25 mouse cellular contexts compared by ENCODE assay signal in genomic region chr10:52353184-52353583, GRCm38 (mm10). TPM values are rescaled to one million over a fixed set of nuclear protein-coding genes. Genes with fewer than 3 reads are reported as not detected.
A peak's percentile ranks its signal among the peaks of the same experiment; 100 is the strongest.
DNase-seq lines count a peak whose midpoint lies in the region; ATAC-seq and TF ChIP-seq lines count a peak whose summit lies in the region.
"Had no signal": no experiment of that assay in that cellular context is flagged by ENCODE, and none has a peak within 500 bp of the region (broad histone marks: within the 10 kb centered on the region; RNA-seq: fewer than 3 reads in every experiment).

No protein-coding gene starts in this region.

- H3K9me3 ChIP-seq in hindbrain, embryonic 11.5 days (ENCODE audit: control insufficient read depth, low read length), result no peaks in the 10 kb centered on the region
- no peaks in the 10 kb centered on the region for H3K9me3 ChIP-seq in hindbrain, embryonic 16.5 days (ENCODE audit: control insufficient read depth, low read length)
- no peaks in the 10 kb centered on the region for H3K9me3 ChIP-seq in liver, embryonic 14.5 days (ENCODE audit: control insufficient read depth, low read length)
- H3K9me3 ChIP-seq in liver, postnatal 0 days (ENCODE audit: low read length), result no peaks in the 10 kb centered on the region
- H3K9me3 ChIP-seq in E14TG2a.4 (ENCODE audit: low read length), result no peaks in the 10 kb centered on the region
- H3K9me3 ChIP-seq: embryonic facial prominence, embryonic 15.5 days; G1E; hindbrain, embryonic 12.5 days; limb, embryonic 12.5 days; midbrain, embryonic 10.5 days had no signal

- ATAC-seq in hindbrain, embryonic 11.5 days (ENCODE audit: low FRiP score), result no peak
- ATAC-seq in hindbrain, embryonic 16.5 days, result no peak
- ATAC-seq in liver, embryonic 14.5 days (ENCODE audit: insufficient read depth), result no peak
- no peak for ATAC-seq in liver, postnatal 0 days
- ATAC-seq in megakaryocyte-erythroid progenitor cell, adult 5-6 weeks (replicated peaks; ENCODE audit: low FRiP score, low TSS enrichment, poor library complexity, severe bottlenecking), result no peak
- ATAC-seq: activated CD4-positive, CD25-positive, alpha-beta regulatory T cell, adult 4 months had no signal

- WGBS in hindbrain, embryonic 11.5 days, result 86% methylated on average over 9 of the region's 9 CpGs
- 69% methylated on average over 9 of the region's 9 CpGs for WGBS in hindbrain, embryonic 16.5 days
- 79% methylated on average over 9 of the region's 9 CpGs for WGBS in liver, embryonic 14.5 days (ENCODE audit: insufficient replicate concordance)
- 78% methylated on average over 9 of the region's 9 CpGs for WGBS in liver, postnatal 0 days (ENCODE audit: insufficient replicate concordance)

- no peak for TF ChIP-seq EP300 in liver, embryonic 14.5 days (IDR thresholded peaks at IDR 0.05; ENCODE audit: low read depth)
- no peak for TF ChIP-seq EP300 in liver, postnatal 0 days (IDR thresholded peaks at IDR 0.05; ENCODE audit: low read depth)

- TF ChIP-seq CTCF in liver, embryonic 14.5 days (IDR thresholded peaks at IDR 0.05; ENCODE audit: low read depth), result 0 out of 2 replicates have a peak, but pooled peaks have one; percentile 20
- TF ChIP-seq CTCF in liver, postnatal 0 days (IDR thresholded peaks at IDR 0.05; ENCODE audit: low read depth), result no peak; the same call in 1 of the 2 replicates
- peak; percentile 44 for TF ChIP-seq CTCF in E14TG2a.4 (conservative IDR thresholded peaks at IDR 0.05; ENCODE audit: low read length)

- no peaks in the 10 kb centered on the region for H3K27me3 ChIP-seq in hindbrain, embryonic 11.5 days (ENCODE audit: control insufficient read depth, insufficient read depth, low read length)
- H3K27me3 ChIP-seq in hindbrain, embryonic 16.5 days (replicated peaks; ENCODE audit: control insufficient read depth, insufficient read depth, low read length), result no peaks in the 10 kb centered on the region
- H3K27me3 ChIP-seq in liver, embryonic 14.5 days (ENCODE audit: control insufficient read depth, insufficient read depth, low read length), result no peaks in the 10 kb centered on the region
- H3K27me3 ChIP-seq in liver, postnatal 0 days (ENCODE audit: insufficient read depth, low read length), result no peaks in the 10 kb centered on the region
- H3K27me3 ChIP-seq in E14TG2a.4 (ENCODE audit: insufficient read depth, low read length), result no peaks in the 10 kb centered on the region
- H3K27me3 ChIP-seq: embryonic facial prominence, embryonic 15.5 days; hindbrain, embryonic 12.5 days; limb, embryonic 12.5 days had no signal

- no peaks in the 10 kb centered on the region for H3K4me1 ChIP-seq in hindbrain, embryonic 11.5 days (replicated peaks; ENCODE audit: control insufficient read depth, insufficient read depth, low read length)
- H3K4me1 ChIP-seq in hindbrain, embryonic 16.5 days (ENCODE audit: control insufficient read depth, insufficient read depth, low read depth, low read length), result no peaks in the 10 kb centered on the region
- no peaks in the 10 kb centered on the region for H3K4me1 ChIP-seq in liver, embryonic 14.5 days (replicated peaks; ENCODE audit: control insufficient read depth in 2 of 2, insufficient read depth in 2 of 2, low read length in 1 of 2)
- H3K4me1 ChIP-seq in liver, postnatal 0 days (ENCODE audit: insufficient read depth), result no peaks in the 10 kb centered on the region
- H3K4me1 ChIP-seq in E14TG2a.4 (replicated peaks; ENCODE audit: low read depth, low read length), result no peaks in the 10 kb centered on the region
- H3K4me1 ChIP-seq: embryonic facial prominence, embryonic 15.5 days; hindbrain, embryonic 12.5 days; limb, embryonic 12.5 days; midbrain, embryonic 10.5 days had no signal

- no peak overlapping the region for H3K27ac ChIP-seq in hindbrain, embryonic 11.5 days (ENCODE audit: low read depth, low read length)
- no peak overlapping the region for H3K27ac ChIP-seq in hindbrain, embryonic 16.5 days (ENCODE audit: low read depth, low read length)
- H3K27ac ChIP-seq in liver, embryonic 14.5 days, result no peak overlapping the region
- H3K27ac ChIP-seq in liver, postnatal 0 days (ENCODE audit: low read depth), result no peak overlapping the region
- H3K27ac ChIP-seq: embryonic facial prominence, embryonic 15.5 days; hindbrain, embryonic 12.5 days; left cerebral cortex, adult 2 months; limb, embryonic 12.5 days; midbrain, embryonic 10.5 days had no signal

- no peak overlapping the region for H3K9ac ChIP-seq in hindbrain, embryonic 11.5 days (ENCODE audit: low read depth, low read length)
- no peak overlapping the region for H3K9ac ChIP-seq in hindbrain, embryonic 16.5 days (ENCODE audit: low read depth, low read length)
- H3K9ac ChIP-seq in liver, embryonic 14.5 days (replicated peaks), result no peak overlapping the region
- H3K9ac ChIP-seq in liver, postnatal 0 days (replicated peaks), result no peak overlapping the region
- H3K9ac ChIP-seq: embryonic facial prominence, embryonic 15.5 days; hindbrain, embryonic 12.5 days; limb, embryonic 12.5 days had no signal

- H3K36me3 ChIP-seq in hindbrain, embryonic 11.5 days (ENCODE audit: control insufficient read depth, insufficient read depth, low read length), result peaks cover 4% of the 10 kb centered on the region; the same call in 1 of the 2 replicates
- H3K36me3 ChIP-seq in hindbrain, embryonic 16.5 days (ENCODE audit: control insufficient read depth, insufficient read depth, low read length), result peaks cover 16% of the 10 kb centered on the region
- peaks cover 9% of the 10 kb centered on the region for H3K36me3 ChIP-seq in liver, embryonic 14.5 days (replicated peaks; ENCODE audit: control insufficient read depth, insufficient read depth, low read depth)
- H3K36me3 ChIP-seq in liver, postnatal 0 days (replicated peaks; ENCODE audit: insufficient read depth, low read length), result peaks cover 29% of the 10 kb centered on the region
- peaks cover 32% of the 10 kb centered on the region for H3K36me3 ChIP-seq in E14TG2a.4 (ENCODE audit: insufficient read depth, low read length)

- no peak overlapping the region for H3K4me3 ChIP-seq in hindbrain, embryonic 11.5 days (ENCODE audit: low read depth, low read length)
- no peak overlapping the region for H3K4me3 ChIP-seq in hindbrain, embryonic 16.5 days (ENCODE audit: low read length)
- no peak overlapping the region for H3K4me3 ChIP-seq in liver, embryonic 14.5 days (ENCODE audit: insufficient read depth in 1 of 2, low read depth in 2 of 2, low read length in 2 of 2)
- no peak overlapping the region for H3K4me3 ChIP-seq in liver, postnatal 0 days (ENCODE audit: low read depth, low read length)
- H3K4me3 ChIP-seq in E14TG2a.4 (replicated peaks; ENCODE audit: low read length), result no peak overlapping the region
- H3K4me3 ChIP-seq: embryonic facial prominence, embryonic 15.5 days; hindbrain, embryonic 12.5 days; left cerebral cortex, adult 2 months; limb, embryonic 12.5 days; midbrain, embryonic 10.5 days had no signal

- DNase-seq in hindbrain, embryonic 11.5 days (ENCODE audit: low spot score), result peak; percentile 16
- no peak for DNase-seq in liver, embryonic 14.5 days (ENCODE audit: low read depth in 3 of 3, low spot score in 3 of 3)
- DNase-seq in liver, postnatal 0 days, result no peak
- peak; percentile 33 for DNase-seq in WW6 (ENCODE audit: low read depth, low spot score)
- no peak for DNase-seq in cerebellum, adult 9-10 months
- DNase-seq: adrenal gland, postnatal 25 days; cerebellum, postnatal 25 days; gastrocnemius, postnatal 36 days; kidney, adult 11 months; lung, adult 2 months; right cerebral cortex, postnatal 25 days had no signal

- H3K4me2 ChIP-seq in hindbrain, embryonic 11.5 days (replicated peaks; ENCODE audit: low read depth, low read length), result no peak overlapping the region
- H3K4me2 ChIP-seq in hindbrain, embryonic 16.5 days (ENCODE audit: low read length), result no peak overlapping the region
- H3K4me2 ChIP-seq in liver, embryonic 14.5 days (ENCODE audit: low read depth), result no peak overlapping the region
- no peak overlapping the region for H3K4me2 ChIP-seq in liver, postnatal 0 days (ENCODE audit: low read depth, low read length)
- H3K4me2 ChIP-seq: embryonic facial prominence, embryonic 15.5 days; hindbrain, embryonic 12.5 days; limb, embryonic 12.5 days had no signal

RNA-seq across cellular contexts. Expression of gene Gm26741, which starts 5.4 kb away (rescaled TPM):
- not detected in 2 replicates for polyA plus RNA-seq in hindbrain, embryonic 11.5 days (2014; fragmentation: Nextera tagmentation; extraction: Ambion mirVana)
- not detected in 2 replicates for polyA plus RNA-seq in hindbrain, embryonic 16.5 days (2015; fragmentation: Nextera tagmentation; extraction: Ambion mirVana)
- not detected in 2 replicates for polyA plus RNA-seq in liver, embryonic 14.5 days (2012; rRNA removed)
- not detected in 2 replicates for polyA plus RNA-seq in liver, embryonic 14.5 days (2014; fragmentation: Nextera tagmentation; extraction: Ambion mirVana)
- not detected in 2 replicates for polyA plus RNA-seq in liver, postnatal 0 days (2015; fragmentation: Nextera tagmentation; extraction: Ambion mirVana)
- total RNA-seq in megakaryocyte-erythroid progenitor cell, adult 5-6 weeks (2014; fragmentation: Nextera tagmentation), result not detected in 2 replicates
- not detected in 2 replicates for total RNA-seq in megakaryocyte-erythroid progenitor cell, adult 5-6 weeks (2017)
- total RNA-seq: adrenal gland, postnatal 25 days; G1E; gastrocnemius, postnatal 36 days; left cerebral cortex, adult 2 months had no signal
- polyA plus RNA-seq: activated CD4-positive, CD25-positive, alpha-beta regulatory T cell, adult 4 months; embryonic facial prominence, embryonic 15.5 days; forebrain, embryonic 11.5 days; frontal cortex, adult 2 months; G1E; heart, embryonic 14.5 days; hindbrain, embryonic 12.5 days; limb, embryonic 12.5 days; lung, adult 2 months; midbrain, embryonic 10.5 days; testis, adult 2 months had no signal

RNA-seq across cellular contexts. Expression of gene Gopc, which starts 28.7 kb away (rescaled TPM):
- polyA plus RNA-seq in hindbrain, embryonic 11.5 days (2014; fragmentation: Nextera tagmentation; extraction: Ambion mirVana), result 19.8 and 20.6 TPM in 2 replicates
- polyA plus RNA-seq in hindbrain, embryonic 16.5 days (2015; fragmentation: Nextera tagmentation; extraction: Ambion mirVana), result 28.1 and 29.6 TPM in 2 replicates
- polyA plus RNA-seq in liver, embryonic 14.5 days (2012; rRNA removed), result 1.8 and 3.0 TPM in 2 replicates
- 2.8 and 4.0 TPM in 2 replicates for polyA plus RNA-seq in liver, embryonic 14.5 days (2014; fragmentation: Nextera tagmentation; extraction: Ambion mirVana)
- 4.7 and 5.0 TPM in 2 replicates for polyA plus RNA-seq in liver, postnatal 0 days (2015; fragmentation: Nextera tagmentation; extraction: Ambion mirVana)
- total RNA-seq in megakaryocyte-erythroid progenitor cell, adult 5-6 weeks (2014; fragmentation: Nextera tagmentation), result 12.4 and 18.5 TPM in 2 replicates
- total RNA-seq in megakaryocyte-erythroid progenitor cell, adult 5-6 weeks (2017), result 12.6 and 19.5 TPM in 2 replicates

RNA-seq across cellular contexts. Expression of gene Nepn, which starts 35.6 kb away (rescaled TPM):
- polyA plus RNA-seq in hindbrain, embryonic 11.5 days (2014; fragmentation: Nextera tagmentation; extraction: Ambion mirVana), result not detected in 2 replicates
- polyA plus RNA-seq in hindbrain, embryonic 16.5 days (2015; fragmentation: Nextera tagmentation; extraction: Ambion mirVana), result not detected in 2 replicates
- polyA plus RNA-seq in liver, embryonic 14.5 days (2012; rRNA removed), result 0.01 TPM in 1 of 2 replicates, not detected in the other
- 0.10 TPM in 1 of 2 replicates, not detected in the other for polyA plus RNA-seq in liver, embryonic 14.5 days (2014; fragmentation: Nextera tagmentation; extraction: Ambion mirVana)
- polyA plus RNA-seq in liver, postnatal 0 days (2015; fragmentation: Nextera tagmentation; extraction: Ambion mirVana), result not detected in 2 replicates
- not detected in 2 replicates for total RNA-seq in megakaryocyte-erythroid progenitor cell, adult 5-6 weeks (2014; fragmentation: Nextera tagmentation)
- total RNA-seq in megakaryocyte-erythroid progenitor cell, adult 5-6 weeks (2017), result not detected in 2 replicates
- total RNA-seq: G1E; left cerebral cortex, adult 2 months had no signal
- polyA plus RNA-seq: activated CD4-positive, CD25-positive, alpha-beta regulatory T cell, adult 4 months; embryonic facial prominence, embryonic 15.5 days; forebrain, embryonic 11.5 days; G1E; heart, embryonic 14.5 days; hindbrain, embryonic 12.5 days; midbrain, embryonic 10.5 days; testis, adult 2 months had no signal

Comparison
In these comparisons a context has a peak if more than half of its experiments do, and no peak if none do; other contexts are left out.
1. DNase-seq: peak in hindbrain, embryonic 11.5 days (single experiment) and WW6 (single experiment); none in liver, embryonic 14.5 days (0 of 3), liver, postnatal 0 days (single experiment) and cerebellum, adult 9-10 months (single experiment).